Mouse (Mus musculus): ENCODE measurements around the gene Med12l. TPM values are rescaled to one million over a fixed set of nuclear protein-coding genes. Genes with fewer than 3 reads are reported as not detected.

The Med12l gene
- polyA plus RNA-seq, 1 experiment from 2014 or later = 4.5 TPM

- Histone ChIP-seq H3K27ac (no peak overlapping the region), H3K27me3 (replicated peaks) (no peaks in the 10 kb centered on the region), H3K9ac (no peak overlapping the region), H3K36me3 (no peaks in the 10 kb centered on the region), H3K4me3 (peak overlapping the region; percentile 18; the same call in 1 of the 2 replicates), H3K9me3 (no peaks in the 10 kb centered on the region), H3K4me2 (replicated peaks) (peak overlapping the region; percentile 63), H3K4me1 (peaks cover 6% of the 10 kb centered on the region)
- 69% methylated on average over 4 of the region's 4 CpGs for WGBS
- no peak for ATAC-seq (ENCODE audit: low FRiP score, low read depth)
These were observed 337.4 kb downstream of the Med12l start for GRCm38 (mm10) chr3:59343026-59343425.

- no peaks in the 10 kb centered on the region for H3K27me3 ChIP-seq (replicated peaks)
- peaks cover 6% of the 10 kb centered on the region for H3K4me1 ChIP-seq
- peak; percentile 98 for ATAC-seq (ENCODE audit: low FRiP score, low read depth)
- no peak within 1 kb of the TSS for H3K27ac ChIP-seq
- no peaks in the 10 kb centered on the region for H3K36me3 ChIP-seq
- no peaks in the 10 kb centered on the region for H3K9me3 ChIP-seq
- peak within 1 kb of the TSS; percentile 63 for H3K4me2 ChIP-seq (replicated peaks)
- peak within 1 kb of the TSS; percentile 61 for H3K4me3 ChIP-seq
- WGBS = 3% methylated on average over 22 of the region's 23 CpGs
- peak within 1 kb of the TSS; percentile 63 for H3K9ac ChIP-seq
These were observed 338.7 kb downstream of the Med12l start, which contains the start of gene Igsf10 for GRCm38 (mm10) chr3:59344065-59344905. Gene Igsf10, minus strand, starts transcription at chr3:59344394.

GRCm38 (mm10) chr3:59351768-59352167, 346.1 kb downstream of the Med12l start:
- ATAC-seq (ENCODE audit: low FRiP score, low read depth) = no peak
- no peaks in the 10 kb centered on the region for H3K9me3 ChIP-seq
- H3K27ac ChIP-seq = no peak overlapping the region
- H3K27me3 ChIP-seq (replicated peaks) = no peaks in the 10 kb centered on the region
- H3K4me1 ChIP-seq = no peaks in the 10 kb centered on the region
- H3K4me3 ChIP-seq = no peak overlapping the region
- no peak overlapping the region for H3K9ac ChIP-seq
- H3K4me2 ChIP-seq (replicated peaks) = no peak overlapping the region
- H3K36me3 ChIP-seq = no peaks in the 10 kb centered on the region

GRCm38 (mm10) chr3:59354156-59354555, 348.5 kb downstream of the Med12l start:
- no peaks in the 10 kb centered on the region for H3K4me1 ChIP-seq
- ATAC-seq (ENCODE audit: low FRiP score, low read depth) = no peak
- no peaks in the 10 kb centered on the region for H3K27me3 ChIP-seq (replicated peaks)
- WGBS = 91% methylated on average over 3 of the region's 3 CpGs
- no peak overlapping the region for H3K27ac ChIP-seq
- H3K9me3 ChIP-seq = no peaks in the 10 kb centered on the region
- no peak overlapping the region for H3K4me2 ChIP-seq (replicated peaks)
- H3K4me3 ChIP-seq = no peak overlapping the region
- H3K36me3 ChIP-seq = no peaks in the 10 kb centered on the region
- H3K9ac ChIP-seq = no peak overlapping the region

- Histone ChIP-seq H3K9ac (no peak overlapping the region), H3K27ac (no peak overlapping the region), H3K4me3 (no peak overlapping the region), H3K27me3 (replicated peaks) (no peaks in the 10 kb centered on the region), H3K4me2 (replicated peaks) (no peak overlapping the region), H3K4me1 (no peaks in the 10 kb centered on the region), H3K9me3 (no peaks in the 10 kb centered on the region), H3K36me3 (no peaks in the 10 kb centered on the region)
- no peak for ATAC-seq (ENCODE audit: low FRiP score, low read depth)
These were observed 354.5 kb downstream of the Med12l start for GRCm38 (mm10) chr3:59360102-59360501.

- H3K27me3 ChIP-seq (replicated peaks) = no peaks in the 10 kb centered on the region
- H3K9ac ChIP-seq = no peak overlapping the region
- H3K9me3 ChIP-seq = no peaks in the 10 kb centered on the region
- H3K27ac ChIP-seq = no peak overlapping the region
- WGBS = 94% methylated on average over 1 of the region's 1 CpGs
- no peak for ATAC-seq (ENCODE audit: low FRiP score, low read depth)
- no peaks in the 10 kb centered on the region for H3K36me3 ChIP-seq
- no peak overlapping the region for H3K4me3 ChIP-seq
- no peaks in the 10 kb centered on the region for H3K4me1 ChIP-seq
- H3K4me2 ChIP-seq (replicated peaks) = no peak overlapping the region
These were observed 356.3 kb downstream of the Med12l start for GRCm38 (mm10) chr3:59361895-59362294.

Other genes with a start within 250 kb of the Med12l start
- not detected in 2 replicates for gene Mindy4b-ps, start 183.5 kb upstream of the Med12l start, polyA plus RNA-seq (2016; fragmentation: Nextera tagmentation; extraction: Ambion mirVana)
- gene Clrn1, start 120.5 kb upstream of the Med12l start, polyA plus RNA-seq (2016; fragmentation: Nextera tagmentation; extraction: Ambion mirVana) = 0.68 and 1.4 TPM in 2 replicates
- gene Gpr171, start 96.0 kb downstream of the Med12l start, polyA plus RNA-seq (2016; fragmentation: Nextera tagmentation; extraction: Ambion mirVana) = 0.92 and 0.96 TPM in 2 replicates
- gene P2ry14, start 147.8 kb downstream of the Med12l start, polyA plus RNA-seq (2016; fragmentation: Nextera tagmentation; extraction: Ambion mirVana) = 2.4 and 3.4 TPM in 2 replicates
- 0.24 TPM in 1 of 2 replicates, not detected in the other for gene Gpr87, start 189.3 kb downstream of the Med12l start, polyA plus RNA-seq (2016; fragmentation: Nextera tagmentation; extraction: Ambion mirVana)
- 1.1 and 1.4 TPM in 2 replicates for gene P2ry13, start 205.1 kb downstream of the Med12l start, polyA plus RNA-seq (2016; fragmentation: Nextera tagmentation; extraction: Ambion mirVana)

All from neural tube, embryonic 12.5 days (tissue).